Mouse (Mus musculus): ENCODE data around the gene Tm9sf3. TPM values are rescaled to one million over a fixed set of nuclear protein-coding genes. Genes with fewer than 3 reads are reported as not detected.

Tm9sf3 gene
- polyA plus RNA-seq, 1 experiment from 2014 or later: 95.1 TPM

GRCm38 (mm10) chr19:41248968-41249367 is 14.8 kb downstream of the Tm9sf3 start:
- peak; percentile 80 for ATAC-seq (replicated peaks; ENCODE audit: extremely low read depth, insufficient read depth, low FRiP score)
- WGBS: 16% methylated on average over 4 of the region's 4 CpGs
- H3K9ac ChIP-seq (ENCODE audit: low read length): no peak overlapping the region
- H3K4me1 ChIP-seq (ENCODE audit: control insufficient read depth, insufficient read depth, low read length): peaks cover 20% of the 10 kb centered on the region
- H3K36me3 ChIP-seq (ENCODE audit: control insufficient read depth, insufficient read depth): peaks cover 10% of the 10 kb centered on the region
- H3K4me2 ChIP-seq (ENCODE audit: low read depth, low read length): no peak overlapping the region
- peak overlapping the region; percentile 74 for H3K27ac ChIP-seq (ENCODE audit: low read length)
- H3K9me3 ChIP-seq (replicated peaks; ENCODE audit: control insufficient read depth, low read length): no peaks in the 10 kb centered on the region
- no peak overlapping the region for H3K4me3 ChIP-seq (ENCODE audit: low read length)
- no peaks in the 10 kb centered on the region for H3K27me3 ChIP-seq (ENCODE audit: control insufficient read depth, insufficient read depth, low read length)

- H3K4me3 ChIP-seq (ENCODE audit: low read length): no peak overlapping the region
- no peaks in the 10 kb centered on the region for H3K27me3 ChIP-seq (ENCODE audit: control insufficient read depth, insufficient read depth, low read length)
- WGBS: 72% methylated on average over 3 of the region's 3 CpGs
- H3K4me1 ChIP-seq (ENCODE audit: control insufficient read depth, insufficient read depth, low read length): peaks cover 20% of the 10 kb centered on the region
- H3K9ac ChIP-seq (ENCODE audit: low read length): no peak overlapping the region
- ATAC-seq (replicated peaks; ENCODE audit: extremely low read depth, insufficient read depth, low FRiP score): no peak
- peaks cover 12% of the 10 kb centered on the region for H3K36me3 ChIP-seq (ENCODE audit: control insufficient read depth, insufficient read depth)
- H3K4me2 ChIP-seq (ENCODE audit: low read depth, low read length): no peak overlapping the region
- no peaks in the 10 kb centered on the region for H3K9me3 ChIP-seq (replicated peaks; ENCODE audit: control insufficient read depth, low read length)
- no peak overlapping the region for H3K27ac ChIP-seq (ENCODE audit: low read length)
Observed at GRCm38 (mm10) chr19:41248271-41248670, 15.5 kb downstream of the Tm9sf3 start.

- WGBS: 54% methylated on average over 4 of the region's 4 CpGs
- Histone ChIP-seq H3K27ac (ENCODE audit: low read length) (no peak overlapping the region), H3K9me3 (replicated peaks; ENCODE audit: control insufficient read depth, low read length) (no peaks in the 10 kb centered on the region)
Observed at GRCm38 (mm10) chr19:41246271-41246670, 17.5 kb downstream of the Tm9sf3 start.

DNA sequence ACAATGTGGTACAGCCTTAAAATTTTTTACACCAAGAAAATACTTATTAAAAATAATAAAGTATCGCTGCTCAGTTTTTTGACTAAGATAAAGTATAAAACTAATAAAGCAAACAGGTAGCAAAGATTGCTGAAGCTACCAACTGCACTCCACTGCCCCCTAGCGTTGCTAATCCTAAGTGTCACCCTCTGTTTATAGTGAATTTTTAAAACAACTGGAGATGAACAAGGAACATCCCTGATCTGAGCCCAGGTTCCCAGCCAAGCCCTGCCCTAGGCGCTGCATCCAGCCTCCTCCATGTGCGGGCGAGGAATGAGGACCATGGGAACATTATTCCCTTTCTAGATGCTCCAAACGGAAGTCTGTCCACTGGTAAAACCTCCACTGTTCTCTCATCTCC is 19.2 kb downstream of the Tm9sf3 start:
- H3K27ac ChIP-seq (ENCODE audit: low read length): no peak overlapping the region
- no peaks in the 10 kb centered on the region for H3K9me3 ChIP-seq (replicated peaks; ENCODE audit: control insufficient read depth, low read length)
- WGBS: 68% methylated on average over 6 of the region's 6 CpGs
- H3K27me3 ChIP-seq (ENCODE audit: control insufficient read depth, insufficient read depth, low read length): no peaks in the 10 kb centered on the region
- ATAC-seq (replicated peaks; ENCODE audit: extremely low read depth, insufficient read depth, low FRiP score): no peak; the same call in 1 of the 2 replicates
- H3K4me1 ChIP-seq (ENCODE audit: control insufficient read depth, insufficient read depth, low read length): peaks cover 14% of the 10 kb centered on the region
- H3K4me2 ChIP-seq (ENCODE audit: low read depth, low read length): no peak overlapping the region
- H3K36me3 ChIP-seq (ENCODE audit: control insufficient read depth, insufficient read depth): peaks cover 31% of the 10 kb centered on the region
- no peak overlapping the region for H3K9ac ChIP-seq (ENCODE audit: low read length)
- no peak overlapping the region for H3K4me3 ChIP-seq (ENCODE audit: low read length)

More at GRCm38 (mm10) chr19:41246271-41246670, 17.5 kb downstream of the Tm9sf3 start:
- peaks cover 15% of the 10 kb centered on the region for H3K4me1 ChIP-seq (ENCODE audit: control insufficient read depth, insufficient read depth, low read length)
- H3K9ac ChIP-seq (ENCODE audit: low read length): no peak overlapping the region
- ATAC-seq (replicated peaks; ENCODE audit: extremely low read depth, insufficient read depth, low FRiP score): no peak
- H3K36me3 ChIP-seq (ENCODE audit: control insufficient read depth, insufficient read depth): peaks cover 22% of the 10 kb centered on the region
- no peaks in the 10 kb centered on the region for H3K27me3 ChIP-seq (ENCODE audit: control insufficient read depth, insufficient read depth, low read length)
- H3K4me3 ChIP-seq (ENCODE audit: low read length): no peak overlapping the region
- H3K4me2 ChIP-seq (ENCODE audit: low read depth, low read length): no peak overlapping the region

GRCm38 (mm10) chr19:41241997-41242396 is 21.8 kb downstream of the Tm9sf3 start:
- no peaks in the 10 kb centered on the region for H3K9me3 ChIP-seq (replicated peaks; ENCODE audit: control insufficient read depth, low read length)
- H3K4me3 ChIP-seq (ENCODE audit: low read length): no peak overlapping the region
- no peaks in the 10 kb centered on the region for H3K4me1 ChIP-seq (ENCODE audit: control insufficient read depth, insufficient read depth, low read length)
- H3K36me3 ChIP-seq (ENCODE audit: control insufficient read depth, insufficient read depth): peaks cover 40% of the 10 kb centered on the region
- no peak overlapping the region for H3K9ac ChIP-seq (ENCODE audit: low read length)
- no peaks in the 10 kb centered on the region for H3K27me3 ChIP-seq (ENCODE audit: control insufficient read depth, insufficient read depth, low read length)
- H3K27ac ChIP-seq (ENCODE audit: low read length): no peak overlapping the region
- 90% methylated on average over 5 of the region's 5 CpGs for WGBS
- ATAC-seq (replicated peaks; ENCODE audit: extremely low read depth, insufficient read depth, low FRiP score): no peak
- no peak overlapping the region for H3K4me2 ChIP-seq (ENCODE audit: low read depth, low read length)

DNA sequence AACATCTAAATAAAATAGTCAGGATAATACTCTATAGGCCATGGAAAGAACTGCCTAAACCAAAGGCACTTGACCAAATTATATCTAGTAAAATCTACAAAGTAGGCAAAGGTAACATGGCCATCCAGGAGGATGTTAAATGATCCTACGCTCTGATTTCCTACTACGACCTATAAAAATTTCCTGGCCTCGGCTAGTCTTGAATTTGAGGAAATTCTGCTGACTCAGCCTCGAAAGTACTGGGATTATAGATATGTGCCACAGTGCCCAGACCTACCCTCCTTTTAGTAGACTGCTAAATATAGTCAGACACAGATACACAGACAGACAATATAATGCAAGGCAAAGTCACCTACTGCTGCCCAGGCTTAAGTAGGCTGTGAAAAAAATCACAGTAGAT is 30.1 kb downstream of the Tm9sf3 start:
- H3K9me3 ChIP-seq (replicated peaks; ENCODE audit: control insufficient read depth, low read length): no peaks in the 10 kb centered on the region
- ATAC-seq (replicated peaks; ENCODE audit: extremely low read depth, insufficient read depth, low FRiP score): no peak
- no peak overlapping the region for H3K9ac ChIP-seq (ENCODE audit: low read length)
- no peaks in the 10 kb centered on the region for H3K27me3 ChIP-seq (ENCODE audit: control insufficient read depth, insufficient read depth, low read length)
- WGBS: 75% methylated on average over 4 of the region's 4 CpGs
- no peak overlapping the region for H3K4me2 ChIP-seq (ENCODE audit: low read depth, low read length)
- no peak overlapping the region for H3K4me3 ChIP-seq (ENCODE audit: low read length)
- H3K27ac ChIP-seq (ENCODE audit: low read length): no peak overlapping the region
- H3K36me3 ChIP-seq (ENCODE audit: control insufficient read depth, insufficient read depth): peaks cover 48% of the 10 kb centered on the region
- 0 out of 2 replicates have a peak, but pooled peaks cover 2% of the 10 kb centered on the region for H3K4me1 ChIP-seq (ENCODE audit: control insufficient read depth, insufficient read depth, low read length)

- Histone ChIP-seq H3K9ac (ENCODE audit: low read length) (no peak overlapping the region), H3K4me2 (ENCODE audit: low read depth, low read length) (no peak overlapping the region), H3K4me3 (ENCODE audit: low read length) (no peak overlapping the region), H3K4me1 (ENCODE audit: control insufficient read depth, insufficient read depth, low read length) (peaks cover 6% of the 10 kb centered on the region), H3K36me3 (ENCODE audit: control insufficient read depth, insufficient read depth) (peaks cover 11% of the 10 kb centered on the region; the same call in 1 of the 2 replicates), H3K27ac (ENCODE audit: low read length) (no peak overlapping the region), H3K27me3 (ENCODE audit: control insufficient read depth, insufficient read depth, low read length) (peaks cover 28% of the 10 kb centered on the region), H3K9me3 (replicated peaks; ENCODE audit: control insufficient read depth, low read length) (no peaks in the 10 kb centered on the region)
- 25% methylated on average over 7 of the region's 7 CpGs for WGBS
- ATAC-seq (replicated peaks; ENCODE audit: extremely low read depth, insufficient read depth, low FRiP score): no peak
Observed at GRCm38 (mm10) chr19:41208326-41208725, 55.5 kb downstream of the Tm9sf3 start.

GRCm38 (mm10) chr19:41206811-41207344 is 56.9 kb downstream of the Tm9sf3 start, which contains the start of gene Tll2:
TSS of gene Tll2 (minus strand) at chr19:41206835.
- ATAC-seq (replicated peaks; ENCODE audit: extremely low read depth, insufficient read depth, low FRiP score): peak; percentile 90
- peaks cover 28% of the 10 kb centered on the region for H3K27me3 ChIP-seq (ENCODE audit: control insufficient read depth, insufficient read depth, low read length)
- H3K27ac ChIP-seq (ENCODE audit: low read length): no peak within 1 kb of the TSS
- H3K36me3 ChIP-seq (ENCODE audit: control insufficient read depth, insufficient read depth): peaks cover 7% of the 10 kb centered on the region; the same call in 1 of the 2 replicates
- WGBS: 1% methylated on average over 32 of the region's 32 CpGs
- H3K4me2 ChIP-seq (ENCODE audit: low read depth, low read length): peak within 1 kb of the TSS; percentile 90
- H3K4me1 ChIP-seq (ENCODE audit: control insufficient read depth, insufficient read depth, low read length): peaks cover 6% of the 10 kb centered on the region
- H3K9me3 ChIP-seq (replicated peaks; ENCODE audit: control insufficient read depth, low read length): no peaks in the 10 kb centered on the region
- peak within 1 kb of the TSS; percentile 60 for H3K9ac ChIP-seq (ENCODE audit: low read length)
- H3K4me3 ChIP-seq (ENCODE audit: low read length): peak within 1 kb of the TSS; percentile 55

GRCm38 (mm10) chr19:41206041-41206810 is 57.6 kb downstream of the Tm9sf3 start:
- Histone ChIP-seq H3K36me3 (ENCODE audit: control insufficient read depth, insufficient read depth) (peaks cover 6% of the 10 kb centered on the region; the same call in 1 of the 2 replicates), H3K27me3 (ENCODE audit: control insufficient read depth, insufficient read depth, low read length) (peaks cover 28% of the 10 kb centered on the region), H3K9ac (ENCODE audit: low read length) (peak overlapping the region; percentile 60)

More at GRCm38 (mm10) chr19:41206041-41206810, 57.6 kb downstream of the Tm9sf3 start:
- no peaks in the 10 kb centered on the region for H3K9me3 ChIP-seq (replicated peaks; ENCODE audit: control insufficient read depth, low read length)
- peak overlapping the region; percentile 90 for H3K4me2 ChIP-seq (ENCODE audit: low read depth, low read length)
- peak overlapping the region; percentile 55 for H3K4me3 ChIP-seq (ENCODE audit: low read length)
- H3K4me1 ChIP-seq (ENCODE audit: control insufficient read depth, insufficient read depth, low read length): peaks cover 6% of the 10 kb centered on the region
- no peak overlapping the region for H3K27ac ChIP-seq (ENCODE audit: low read length)
- ATAC-seq (replicated peaks; ENCODE audit: extremely low read depth, insufficient read depth, low FRiP score): no peak
- WGBS: under 1% methylated on average over 46 of the region's 46 CpGs
